Mouse (Mus musculus): Measurements from ENCODE around the gene Gria1. TPM values are rescaled to one million over a fixed set of nuclear protein-coding genes. Genes with fewer than 3 reads are reported as not detected.
A peak's percentile ranks its signal among the peaks of the same experiment; 100 is the strongest.

Gria1 gene
- polyA plus RNA-seq, 1 experiment: 38.1 TPM

- TF ChIP-seq CTCF (IDR thresholded peaks at IDR 0.05; ENCODE audit: borderline replicate concordance, extremely low read depth, insufficient read depth, insufficient read length) (no peak), POLR2A (IDR thresholded peaks at IDR 0.05; ENCODE audit: borderline replicate concordance, extremely low read depth, insufficient read depth, insufficient read length, poor library complexity, severe bottlenecking) (no peak)
- no peak for DNase-seq (ENCODE audit: low read depth)
Observed at GRCm38 (mm10) chr11:57062441-57062840, 51.3 kb downstream of the Gria1 start.

GRCm38 (mm10) chr11:57070196-57070901 lies 59.2 kb downstream of the Gria1 start:
- DNase-seq (ENCODE audit: low read depth): peak; percentile 76
- no peak for TF ChIP-seq CTCF (IDR thresholded peaks at IDR 0.05; ENCODE audit: borderline replicate concordance, extremely low read depth, insufficient read depth, insufficient read length)

GRCm38 (mm10) chr11:57072171-57072570 lies 61.0 kb downstream of the Gria1 start:
- TF ChIP-seq POLR2A (IDR thresholded peaks at IDR 0.05; ENCODE audit: borderline replicate concordance, extremely low read depth, insufficient read depth, insufficient read length, poor library complexity, severe bottlenecking) (no peak), CTCF (IDR thresholded peaks at IDR 0.05; ENCODE audit: borderline replicate concordance, extremely low read depth, insufficient read depth, insufficient read length) (no peak)
- peak; percentile 31 for DNase-seq (ENCODE audit: low read depth)

GRCm38 (mm10) chr11:57079423-57079822 lies 68.2 kb downstream of the Gria1 start:
- no peak for DNase-seq (ENCODE audit: low read depth)

GRCm38 (mm10) chr11:57089527-57089926 lies 78.3 kb downstream of the Gria1 start:
- no peak for TF ChIP-seq CTCF (IDR thresholded peaks at IDR 0.05; ENCODE audit: borderline replicate concordance, extremely low read depth, insufficient read depth, insufficient read length)
- no peak for TF ChIP-seq POLR2A (IDR thresholded peaks at IDR 0.05; ENCODE audit: borderline replicate concordance, extremely low read depth, insufficient read depth, insufficient read length, poor library complexity, severe bottlenecking)
- peak; percentile 75 for DNase-seq (ENCODE audit: low read depth)

More at GRCm38 (mm10) chr11:57079423-57079822, 68.2 kb downstream of the Gria1 start:
- TF ChIP-seq POLR2A (IDR thresholded peaks at IDR 0.05; ENCODE audit: borderline replicate concordance, extremely low read depth, insufficient read depth, insufficient read length, poor library complexity, severe bottlenecking) (no peak), CTCF (IDR thresholded peaks at IDR 0.05; ENCODE audit: borderline replicate concordance, extremely low read depth, insufficient read depth, insufficient read length) (no peak)

GRCm38 (mm10) chr11:57090705-57091104 lies 79.5 kb downstream of the Gria1 start:
- no peak for DNase-seq (ENCODE audit: low read depth)
- TF ChIP-seq CTCF (IDR thresholded peaks at IDR 0.05; ENCODE audit: borderline replicate concordance, extremely low read depth, insufficient read depth, insufficient read length): no peak
- TF ChIP-seq POLR2A (IDR thresholded peaks at IDR 0.05; ENCODE audit: borderline replicate concordance, extremely low read depth, insufficient read depth, insufficient read length, poor library complexity, severe bottlenecking): no peak

GRCm38 (mm10) chr11:57091276-57091914 lies 80.2 kb downstream of the Gria1 start:
- TF ChIP-seq CTCF (IDR thresholded peaks at IDR 0.05; ENCODE audit: borderline replicate concordance, extremely low read depth, insufficient read depth, insufficient read length) (no peak), POLR2A (IDR thresholded peaks at IDR 0.05; ENCODE audit: borderline replicate concordance, extremely low read depth, insufficient read depth, insufficient read length, poor library complexity, severe bottlenecking) (no peak)
- no peak for DNase-seq (ENCODE audit: low read depth)

- TF ChIP-seq POLR2A (IDR thresholded peaks at IDR 0.05; ENCODE audit: borderline replicate concordance, extremely low read depth, insufficient read depth, insufficient read length, poor library complexity, severe bottlenecking): no peak
- no peak for TF ChIP-seq CTCF (IDR thresholded peaks at IDR 0.05; ENCODE audit: borderline replicate concordance, extremely low read depth, insufficient read depth, insufficient read length)
Observed at GRCm38 (mm10) chr11:57100491-57100890, 89.3 kb downstream of the Gria1 start.

GRCm38 (mm10) chr11:57103751-57104254 lies 92.6 kb downstream of the Gria1 start:
- no peak for DNase-seq (ENCODE audit: low read depth)
- TF ChIP-seq POLR2A (IDR thresholded peaks at IDR 0.05; ENCODE audit: borderline replicate concordance, extremely low read depth, insufficient read depth, insufficient read length, poor library complexity, severe bottlenecking) (no peak), CTCF (IDR thresholded peaks at IDR 0.05; ENCODE audit: borderline replicate concordance, extremely low read depth, insufficient read depth, insufficient read length) (no peak)

More at GRCm38 (mm10) chr11:57100491-57100890, 89.3 kb downstream of the Gria1 start:
- DNase-seq (ENCODE audit: low read depth): peak; percentile 10

GRCm38 (mm10) chr11:57105683-57106082 lies 94.5 kb downstream of the Gria1 start:
- TF ChIP-seq CTCF (IDR thresholded peaks at IDR 0.05; ENCODE audit: borderline replicate concordance, extremely low read depth, insufficient read depth, insufficient read length) (no peak), POLR2A (IDR thresholded peaks at IDR 0.05; ENCODE audit: borderline replicate concordance, extremely low read depth, insufficient read depth, insufficient read length, poor library complexity, severe bottlenecking) (no peak)
- peak; percentile 20 for DNase-seq (ENCODE audit: low read depth)

GRCm38 (mm10) chr11:57112386-57112785 lies 101.2 kb downstream of the Gria1 start:
- peak; percentile 49 for DNase-seq (ENCODE audit: low read depth)
- TF ChIP-seq POLR2A (IDR thresholded peaks at IDR 0.05; ENCODE audit: borderline replicate concordance, extremely low read depth, insufficient read depth, insufficient read length, poor library complexity, severe bottlenecking) (no peak), CTCF (IDR thresholded peaks at IDR 0.05; ENCODE audit: borderline replicate concordance, extremely low read depth, insufficient read depth, insufficient read length) (no peak)
